Mouse (Mus musculus) heart, postnatal 0 days (tissue): Measurements from ENCODE around the gene Pnck. TPM values are rescaled to one million over a fixed set of nuclear protein-coding genes. Genes with fewer than 3 reads are reported as not detected.

Source experiments
- ATAC-seq: fragments of 200-750 bp; cut with Nextera tagmentation; 2 replicates; pipeline ENCODE4 v1.8.0; 2017; ENCODE audit warnings: low read depth, moderate number of reproducible peaks, moderate library complexity; ENCODE audit not compliant: insufficient read depth
- DNase-seq: peaks from one replicate; pipeline ENCODE4 v3.0.0-alpha.2; 2016; ENCODE audit warnings: low spot score
- H3K27ac ChIP-seq: fragments of 300-500 bp; sonication (generic); 2 replicates; pipeline ENCODE4 v1.5.1; 2014; ENCODE audit warnings: low read depth, mild to moderate bottlenecking
- H3K27me3 ChIP-seq: fragments of 300-500 bp; sonication (generic); 2 replicates; pipeline ENCODE4 v1.6.1; 2014; ENCODE audit warnings: low read length, mixed read lengths; ENCODE audit not compliant: control insufficient read depth, insufficient read depth
- H3K36me3 ChIP-seq: fragments of 300-500 bp; sonication (generic); replicated peaks from 2 replicates; pipeline ENCODE4 v1.6.1; 2014; ENCODE audit warnings: low read length, mixed read lengths; ENCODE audit not compliant: control insufficient read depth, insufficient read depth
- H3K4me1 ChIP-seq: fragments of 300-500 bp; sonication (generic); 2 replicates; pipeline ENCODE4 v1.6.1; 2014; ENCODE audit warnings: antibody characterized with exemption; ENCODE audit not compliant: control insufficient read depth, insufficient read depth
- H3K4me2 ChIP-seq: fragments of 300-500 bp; sonication (generic); 2 replicates; pipeline ENCODE4 v1.6.1; 2014; ENCODE audit warnings: low read depth, mild to moderate bottlenecking, low read length, moderate library complexity
- H3K4me3 ChIP-seq: fragments of 300-500 bp; sonication (generic); 2 replicates; pipeline ENCODE4 v1.5.1; 2014; ENCODE audit warnings: low read depth, low read length
- H3K9ac ChIP-seq: fragments of 300-500 bp; sonication (generic); replicated peaks from 2 replicates; pipeline ENCODE4 v1.6.1; 2014; ENCODE audit warnings: low read depth, low read length, mixed read lengths
- H3K9me3 ChIP-seq: fragments of 300-500 bp; sonication (generic); replicated peaks from 2 replicates; pipeline ENCODE4 v1.6.1; 2016; ENCODE audit warnings: low read length; ENCODE audit not compliant: control insufficient read depth
- CTCF ChIP-seq: IDR thresholded peaks from 2 replicates; pipeline ENCODE4 v1.5.1; 2016; ENCODE audit warnings: antibody characterized with exemption, control low read depth, low read depth
- EP300 ChIP-seq: IDR thresholded peaks from 2 replicates; pipeline ENCODE4 v1.6.1; 2016; ENCODE audit warnings: antibody characterized with exemption, low read depth
- WGBS: fragments of 180-500 bp; shearing (Covaris S2); extraction: QIAGEN DNeasy Blood & Tissue Kit; methylation state at CpG from one replicate; pipeline ENCODE4 v1.1.7; 2014; 5-methylcytosine and 5-hydroxymethylcytosine counted together
- polyA plus RNA-seq: library from polyadenylated mRNA; unstranded; fragments of >200 nt; fragmentation: Nextera tagmentation; extraction: Ambion mirVana; gene quantifications from 2 replicates; pipeline ENCODE4 v1.2.1, GENCODE M21; 2015
- total RNA-seq: library from RNA; depleted of rRNA; stranded (reverse); fragments of >200 nt; gene quantifications from 2 replicates; pipeline ENCODE4 v1.2.3, GENCODE M21; 2014; ENCODE audit warnings: low replicate concordance; rRNA removed

The Pnck gene
- total and polyA plus RNA-seq, 2 experiments from 2014 or later, result 9.9 to 14.8 TPM

- H3K9ac ChIP-seq, result no peak overlapping the region
- H3K27ac ChIP-seq, result no peak overlapping the region
- H3K27me3 ChIP-seq, result no peaks in the 10 kb centered on the region
- no peaks in the 10 kb centered on the region for H3K36me3 ChIP-seq
- TF ChIP-seq EP300, result no peak
- no peak for TF ChIP-seq CTCF
- no peak for ATAC-seq
- H3K4me1 ChIP-seq, result no peaks in the 10 kb centered on the region
- no peak overlapping the region for H3K4me3 ChIP-seq
- no peak for DNase-seq
- no peaks in the 10 kb centered on the region for H3K9me3 ChIP-seq
- no peak overlapping the region for H3K4me2 ChIP-seq
Measured at GRCm38 (mm10) chrX:73619401-73619800, 40.5 kb downstream of the Pnck start.

GRCm38 (mm10) chrX:73615876-73616275 lies 44.0 kb downstream of the Pnck start:
- Histone ChIP-seq H3K4me1 (no peaks in the 10 kb centered on the region), H3K27ac (no peak overlapping the region), H3K9me3 (no peaks in the 10 kb centered on the region), H3K9ac (no peak overlapping the region), H3K36me3 (no peaks in the 10 kb centered on the region), H3K4me2 (no peak overlapping the region), H3K4me3 (no peak overlapping the region), H3K27me3 (no peaks in the 10 kb centered on the region)
- ATAC-seq (no peak), DNase-seq (no peak)
- no peak for TF ChIP-seq CTCF
- no peak for TF ChIP-seq EP300
- WGBS, result 88% methylated on average over 1 of the region's 1 CpGs

GRCm38 (mm10) chrX:73613665-73614064 lies 46.3 kb downstream of the Pnck start:
- 69% methylated on average over 4 of the region's 4 CpGs for WGBS
- no peak for ATAC-seq

More at GRCm38 (mm10) chrX:73613665-73614064, 46.3 kb downstream of the Pnck start:
- H3K9me3 ChIP-seq, result no peaks in the 10 kb centered on the region
- H3K4me1 ChIP-seq, result no peaks in the 10 kb centered on the region
- H3K9ac ChIP-seq, result no peak overlapping the region
- H3K4me3 ChIP-seq, result no peak overlapping the region
- no peak overlapping the region for H3K4me2 ChIP-seq
- no peak for DNase-seq
- TF ChIP-seq EP300 (no peak), CTCF (no peak)
- no peak overlapping the region for H3K27ac ChIP-seq
- H3K27me3 ChIP-seq, result no peaks in the 10 kb centered on the region
- no peaks in the 10 kb centered on the region for H3K36me3 ChIP-seq

Other genes starting within 250 kb of the Pnck start
- gene Zfp92, start 249.0 kb downstream of the Pnck start, total RNA-seq, result 0.76 TPM in 1 of 2 replicates, not detected in the other
- gene Zfp92, start 249.0 kb downstream of the Pnck start, polyA plus RNA-seq, result not detected in 2 replicates
- gene Trex2, start 224.8 kb downstream of the Pnck start, total RNA-seq, result not detected in 2 replicates
- gene Trex2, start 224.8 kb downstream of the Pnck start, polyA plus RNA-seq, result not detected in 2 replicates
- gene Haus7, start 201.1 kb downstream of the Pnck start, total RNA-seq, result 15.6 and 23.2 TPM in 2 replicates
- gene Haus7, start 201.1 kb downstream of the Pnck start, polyA plus RNA-seq, result 33.3 and 34.7 TPM in 2 replicates
- 198 and 304 TPM in 2 replicates for gene Bgn, start 176.5 kb downstream of the Pnck start, total RNA-seq
- 61.6 and 64.1 TPM in 2 replicates for gene Bgn, start 176.5 kb downstream of the Pnck start, polyA plus RNA-seq
- 0.53 and 1.1 TPM in 2 replicates for gene Atp2b3, start 157.0 kb downstream of the Pnck start, total RNA-seq
- 0.14 and 0.20 TPM in 2 replicates for gene Atp2b3, start 157.0 kb downstream of the Pnck start, polyA plus RNA-seq
- gene Dusp9, start 20.7 kb downstream of the Pnck start, total RNA-seq, result 0.39 and 2.2 TPM in 2 replicates
- 0.12 and 0.19 TPM in 2 replicates for gene Dusp9, start 20.7 kb downstream of the Pnck start, polyA plus RNA-seq
- 99.7 and 138 TPM in 2 replicates for gene Slc6a8, start 13.0 kb upstream of the Pnck start, total RNA-seq
- 11.0 and 11.9 TPM in 2 replicates for gene Slc6a8, start 13.0 kb upstream of the Pnck start, polyA plus RNA-seq
- 65.5 and 65.7 TPM in 2 replicates for gene Bcap31, start 56.1 kb upstream of the Pnck start, total RNA-seq
- 148 and 159 TPM in 2 replicates for gene Bcap31, start 56.1 kb upstream of the Pnck start, polyA plus RNA-seq
- 22.0 and 27.4 TPM in 2 replicates for gene Abcd1, start 56.5 kb upstream of the Pnck start, total RNA-seq
- 14.1 and 14.3 TPM in 2 replicates for gene Abcd1, start 56.5 kb upstream of the Pnck start, polyA plus RNA-seq
- 0.31 and 3.4 TPM in 2 replicates for gene Plxnb3, start 97.0 kb upstream of the Pnck start, total RNA-seq
- 0.67 and 0.81 TPM in 2 replicates for gene Plxnb3, start 97.0 kb upstream of the Pnck start, polyA plus RNA-seq
- gene Srpk3, start 114.3 kb upstream of the Pnck start, total RNA-seq, result 82.0 and 94.2 TPM in 2 replicates
- 70.5 and 73.1 TPM in 2 replicates for gene Srpk3, start 114.3 kb upstream of the Pnck start, polyA plus RNA-seq
- 854 and 913 TPM in 2 replicates for gene Idh3g, start 126.8 kb upstream of the Pnck start, total RNA-seq
- gene Idh3g, start 126.8 kb upstream of the Pnck start, polyA plus RNA-seq, result 632 and 648 TPM in 2 replicates
- gene Ssr4, start 126.9 kb upstream of the Pnck start, total RNA-seq, result 122 and 146 TPM in 2 replicates
- 181 and 194 TPM in 2 replicates for gene Ssr4, start 126.9 kb upstream of the Pnck start, polyA plus RNA-seq
- gene Pdzd4, start 164.9 kb upstream of the Pnck start, total RNA-seq, result 2.0 and 2.6 TPM in 2 replicates
- 0.08 and 0.12 TPM in 2 replicates for gene Pdzd4, start 164.9 kb upstream of the Pnck start, polyA plus RNA-seq
- not detected in 2 replicates for gene Avpr2, start 232.0 kb upstream of the Pnck start, total RNA-seq
- gene Avpr2, start 232.0 kb upstream of the Pnck start, polyA plus RNA-seq, result not detected in 2 replicates
- 0.42 and 0.50 TPM in 2 replicates for gene L1cam, start 236.0 kb upstream of the Pnck start, total RNA-seq
- gene L1cam, start 236.0 kb upstream of the Pnck start, polyA plus RNA-seq, result 0.05 and 0.15 TPM in 2 replicates